Mouse (Mus musculus) midbrain, embryonic 12.5 days (tissue): ENCODE data around the gene Bbs4. TPM values are rescaled to one million over a fixed set of nuclear protein-coding genes. Genes with fewer than 3 reads are reported as not detected.
A peak's percentile ranks its signal among the peaks of the same experiment; 100 is the strongest.

Experiments
- ATAC-seq: fragments of 200-750 bp; cut with Nextera tagmentation; 2 replicates; pipeline ENCODE4 v1.8.0; 2017; ENCODE audit warnings: low read depth, moderate TSS enrichment, moderate library complexity; ENCODE audit not compliant: low FRiP score
- H3K27ac ChIP-seq: fragments of 300-500 bp; sonication (generic); replicated peaks from 2 replicates; pipeline ENCODE4 v1.5.1; 2016; ENCODE audit warnings: mild to moderate bottlenecking
- H3K27me3 ChIP-seq: fragments of 300-500 bp; sonication (generic); 2 replicates; pipeline ENCODE4 v1.6.1; 2016; ENCODE audit warnings: mild to moderate bottlenecking
- H3K36me3 ChIP-seq: fragments of 300-500 bp; sonication (generic); 2 replicates; pipeline ENCODE4 v1.6.1; 2016
- H3K4me1 ChIP-seq: fragments of 300-500 bp; sonication (generic); 2 replicates; pipeline ENCODE4 v1.6.1; 2016
- H3K4me2 ChIP-seq: fragments of 300-500 bp; sonication (generic); replicated peaks from 2 replicates; pipeline ENCODE4 v1.6.1; 2016; ENCODE audit warnings: mild to moderate bottlenecking, moderate library complexity
- H3K4me3 ChIP-seq: fragments of 300-500 bp; sonication (generic); 2 replicates; pipeline ENCODE4 v1.5.1; 2016; ENCODE audit warnings: mild to moderate bottlenecking
- H3K9ac ChIP-seq: fragments of 300-500 bp; sonication (generic); replicated peaks from 2 replicates; pipeline ENCODE4 v1.6.1; 2016; ENCODE audit warnings: mild to moderate bottlenecking, moderate library complexity
- H3K9me3 ChIP-seq: fragments of 300-500 bp; sonication (generic); 2 replicates; pipeline ENCODE4 v1.6.1; 2016; ENCODE audit warnings: mild to moderate bottlenecking
- WGBS: fragments of 180-500 bp; shearing (Covaris S2); methylation state at CpG from one replicate; pipeline ENCODE4 v1.1.7; 2016; 5-methylcytosine and 5-hydroxymethylcytosine counted together
- polyA plus RNA-seq: library from polyadenylated mRNA; unstranded; fragments of >200 nt; fragmentation: Nextera tagmentation; extraction: Ambion mirVana; gene quantifications from 2 replicates; pipeline ENCODE4 v1.2.1, GENCODE M21; 2016

Bbs4 gene
- polyA plus RNA-seq, 1 experiment from 2014 or later: 25.1 TPM

- no peaks in the 10 kb centered on the region for H3K36me3 ChIP-seq
- no peaks in the 10 kb centered on the region for H3K9me3 ChIP-seq
- WGBS: under 1% methylated on average over 58 of the region's 58 CpGs
- peaks cover 21% of the 10 kb centered on the region for H3K4me1 ChIP-seq
- peak; percentile 97 for ATAC-seq
- H3K4me3 ChIP-seq: peak within 1 kb of the TSS; percentile 91
- H3K9ac ChIP-seq: peak within 1 kb of the TSS; percentile 90
- H3K27me3 ChIP-seq: no peaks in the 10 kb centered on the region
- peak within 1 kb of the TSS; percentile 93 for H3K27ac ChIP-seq
- peak within 1 kb of the TSS; percentile 67 for H3K4me2 ChIP-seq
Observed at GRCm38 (mm10) chr9:59290957-59291687, 62.2 kb downstream of the Bbs4 start, which contains the start of gene Adpgk. Gene Adpgk (plus strand): TSS chr9:59291558.

- Histone ChIP-seq H3K36me3 (no peaks in the 10 kb centered on the region), H3K27me3 (no peaks in the 10 kb centered on the region), H3K4me3 (no peak overlapping the region), H3K9me3 (no peaks in the 10 kb centered on the region), H3K4me2 (no peak overlapping the region), H3K27ac (0 out of 2 replicates have a peak overlapping the region, but pooled peaks have one; percentile 25), H3K9ac (no peak overlapping the region), H3K4me1 (peaks cover 21% of the 10 kb centered on the region)
- ATAC-seq: no peak
- WGBS: 80% methylated on average over 6 of the region's 6 CpGs
Observed at GRCm38 (mm10) chr9:59289529-59290115, 63.7 kb downstream of the Bbs4 start.

GRCm38 (mm10) chr9:59288685-59289410 lies 64.5 kb downstream of the Bbs4 start:
- no peak for ATAC-seq
- Histone ChIP-seq H3K27ac (peak overlapping the region; percentile 25; the same call in 1 of the 2 replicates), H3K4me1 (peaks cover 21% of the 10 kb centered on the region), H3K9me3 (no peaks in the 10 kb centered on the region), H3K4me2 (no peak overlapping the region), H3K36me3 (no peaks in the 10 kb centered on the region), H3K27me3 (no peaks in the 10 kb centered on the region), H3K4me3 (no peak overlapping the region), H3K9ac (no peak overlapping the region)
- 69% methylated on average over 3 of the region's 3 CpGs for WGBS

- 81% methylated on average over 5 of the region's 5 CpGs for WGBS
- no peak overlapping the region for H3K27ac ChIP-seq
- no peak for ATAC-seq
- H3K4me3 ChIP-seq: no peak overlapping the region
- H3K9ac ChIP-seq: no peak overlapping the region
- H3K9me3 ChIP-seq: no peaks in the 10 kb centered on the region
- no peaks in the 10 kb centered on the region for H3K27me3 ChIP-seq
- H3K36me3 ChIP-seq: no peaks in the 10 kb centered on the region
- H3K4me2 ChIP-seq: no peak overlapping the region
- H3K4me1 ChIP-seq: peaks cover 20% of the 10 kb centered on the region
Observed at GRCm38 (mm10) chr9:59288058-59288457, 65.2 kb downstream of the Bbs4 start.

DNA sequence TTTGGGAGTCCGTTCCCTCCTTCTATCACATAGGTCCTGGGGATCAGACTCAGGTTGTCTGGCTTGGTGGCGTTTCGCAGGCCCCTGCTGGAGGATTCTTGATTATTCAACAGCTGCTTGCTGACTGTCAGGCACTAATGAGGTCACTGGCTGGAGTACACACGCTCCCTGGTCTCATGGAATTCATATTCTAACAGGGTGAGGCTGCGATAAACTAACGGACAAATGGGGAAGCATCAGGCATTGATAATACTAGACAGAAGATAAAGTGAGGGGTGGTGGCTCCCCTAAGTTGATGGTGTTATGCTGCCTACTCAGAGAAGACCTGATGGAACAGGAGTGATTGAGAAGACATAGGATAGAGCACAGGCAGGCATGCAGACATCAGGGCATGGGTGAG lies 67.7 kb downstream of the Bbs4 start:
- Histone ChIP-seq H3K36me3 (no peaks in the 10 kb centered on the region), H3K27ac (no peak overlapping the region), H3K27me3 (no peaks in the 10 kb centered on the region), H3K9me3 (no peaks in the 10 kb centered on the region), H3K4me3 (no peak overlapping the region), H3K9ac (no peak overlapping the region), H3K4me1 (peaks cover 13% of the 10 kb centered on the region), H3K4me2 (no peak overlapping the region)
- no peak for ATAC-seq
- 81% methylated on average over 6 of the region's 6 CpGs for WGBS

GRCm38 (mm10) chr9:59282683-59282986 lies 70.7 kb downstream of the Bbs4 start:
- H3K27ac ChIP-seq: no peak overlapping the region
- no peaks in the 10 kb centered on the region for H3K27me3 ChIP-seq
- H3K9me3 ChIP-seq: no peaks in the 10 kb centered on the region
- H3K4me3 ChIP-seq: no peak overlapping the region
- 0 out of 2 replicates have a peak, but pooled peaks cover 3% of the 10 kb centered on the region for H3K4me1 ChIP-seq
- H3K9ac ChIP-seq: no peak overlapping the region
- H3K4me2 ChIP-seq: peak overlapping the region; percentile 28
- WGBS: 61% methylated on average over 7 of the region's 7 CpGs
- no peaks in the 10 kb centered on the region for H3K36me3 ChIP-seq
- no peak for ATAC-seq

DNA sequence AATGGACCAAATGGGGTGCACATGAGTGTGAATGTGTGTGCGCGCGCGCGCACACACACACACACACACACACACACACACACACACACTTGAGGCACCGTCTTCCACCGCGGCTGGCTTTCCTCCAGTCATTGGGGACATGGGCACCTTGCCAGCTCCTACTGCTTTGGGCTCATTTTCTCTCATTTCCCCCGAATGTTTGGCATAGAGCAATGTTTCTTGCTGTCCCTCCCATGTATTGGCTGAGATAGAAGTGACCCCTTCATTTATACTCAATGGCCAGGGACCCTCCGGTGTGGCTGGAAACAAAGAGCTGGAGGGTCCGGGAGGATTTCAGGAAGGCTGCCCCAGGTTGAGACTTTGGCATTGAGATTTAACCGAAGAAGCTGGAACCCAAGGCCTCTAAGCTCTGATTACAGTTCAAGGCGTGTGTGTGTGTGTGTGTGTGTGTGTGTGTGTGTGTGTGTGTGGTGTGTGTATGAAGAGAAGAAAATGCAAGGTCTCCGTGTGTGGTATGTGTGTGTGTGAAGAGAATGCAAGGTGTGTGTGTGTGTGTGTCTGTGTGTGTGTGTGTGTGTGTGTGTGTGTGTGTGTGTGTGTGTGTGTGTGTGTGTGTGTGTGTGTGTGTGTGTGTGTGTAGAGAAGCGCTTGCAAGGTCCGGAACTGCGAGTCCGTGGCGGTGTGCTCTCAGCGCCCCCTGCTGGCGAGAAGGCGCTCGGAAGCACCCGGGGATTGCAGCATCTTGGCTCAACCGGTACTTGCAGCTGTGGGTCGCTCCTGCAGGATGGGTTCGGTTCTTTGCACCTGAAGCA lies 71.2 kb downstream of the Bbs4 start:
- WGBS: 56% methylated on average over 22 of the region's 27 CpGs
- Histone ChIP-seq H3K36me3 (no peaks in the 10 kb centered on the region), H3K27ac (no peak overlapping the region), H3K4me1 (0 out of 2 replicates have a peak, but pooled peaks cover 3% of the 10 kb centered on the region), H3K27me3 (no peaks in the 10 kb centered on the region), H3K4me3 (no peak overlapping the region), H3K9ac (no peak overlapping the region), H3K9me3 (no peaks in the 10 kb centered on the region), H3K4me2 (peak overlapping the region; percentile 28)
- ATAC-seq: peak; percentile 52; the same call in 1 of the 2 replicates

DNA sequence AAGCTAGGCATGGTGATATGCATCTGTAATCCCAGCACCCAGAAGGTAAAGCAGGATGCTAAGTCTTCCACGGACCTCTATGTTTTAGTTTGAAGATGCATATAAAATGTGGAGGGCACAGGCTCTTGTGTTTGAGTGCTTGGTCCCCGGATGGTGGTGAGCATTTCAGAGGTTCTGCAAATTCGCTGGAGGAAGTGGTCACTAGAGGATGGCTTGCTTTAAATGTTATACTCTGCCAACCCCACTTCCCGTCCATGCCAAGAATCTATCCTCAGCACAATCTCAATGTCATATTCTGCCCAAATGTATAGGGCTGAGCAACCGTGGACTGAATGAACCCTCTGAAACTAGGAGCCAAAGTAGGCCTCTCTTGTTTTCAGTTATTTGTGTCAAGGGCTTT lies 72.4 kb downstream of the Bbs4 start:
- Histone ChIP-seq H3K9me3 (no peaks in the 10 kb centered on the region), H3K27me3 (no peaks in the 10 kb centered on the region), H3K4me3 (no peak overlapping the region), H3K4me2 (no peak overlapping the region), H3K36me3 (no peaks in the 10 kb centered on the region), H3K4me1 (0 out of 2 replicates have a peak, but pooled peaks cover 3% of the 10 kb centered on the region), H3K27ac (no peak overlapping the region), H3K9ac (no peak overlapping the region)
- no peak for ATAC-seq
- WGBS: 92% methylated on average over 5 of the region's 5 CpGs

DNA sequence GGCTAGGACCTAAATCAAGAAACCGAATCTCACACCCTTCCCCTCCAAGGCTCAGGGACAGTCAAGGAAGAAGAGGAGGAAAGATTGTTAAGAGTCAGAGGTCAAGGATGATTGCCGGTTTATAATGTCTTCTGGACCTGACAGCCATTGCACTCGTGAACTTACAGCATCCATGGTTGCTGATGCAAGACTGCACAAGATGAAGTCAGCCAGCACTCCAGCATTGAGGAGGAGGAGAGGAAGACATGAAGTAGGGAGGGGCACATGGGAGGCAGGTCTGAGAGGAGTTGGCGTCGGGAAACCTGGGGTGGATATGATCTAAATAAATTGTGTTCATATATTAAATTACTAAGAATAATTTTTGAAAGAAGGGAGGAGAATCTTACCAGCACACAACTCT lies 74.6 kb downstream of the Bbs4 start:
- WGBS: 92% methylated on average over 5 of the region's 5 CpGs
- Histone ChIP-seq H3K9ac (no peak overlapping the region), H3K4me3 (no peak overlapping the region), H3K4me2 (no peak overlapping the region), H3K4me1 (0 out of 2 replicates have a peak, but pooled peaks cover 3% of the 10 kb centered on the region), H3K27me3 (no peaks in the 10 kb centered on the region), H3K27ac (no peak overlapping the region), H3K36me3 (no peaks in the 10 kb centered on the region), H3K9me3 (no peaks in the 10 kb centered on the region)
- no peak for ATAC-seq

DNA sequence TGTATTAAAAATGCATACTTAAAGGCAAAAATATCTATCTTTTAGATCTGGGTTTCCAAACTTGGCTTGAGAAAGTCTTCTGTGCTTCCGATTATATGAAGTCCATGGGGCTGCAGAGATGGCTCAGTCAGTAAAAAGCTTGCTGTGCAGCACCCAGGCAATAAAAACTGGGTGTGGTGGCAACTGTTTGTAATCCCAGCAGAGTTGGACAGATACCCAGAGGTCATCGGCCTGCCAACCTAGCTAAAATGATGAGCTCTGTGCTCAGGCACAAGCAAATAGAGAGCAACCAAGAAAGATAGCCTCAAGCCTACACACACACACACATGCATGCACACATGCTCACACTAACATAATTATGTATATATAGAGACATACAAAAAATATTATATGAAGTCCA lies 75.1 kb downstream of the Bbs4 start:
- no peaks in the 10 kb centered on the region for H3K36me3 ChIP-seq
- no peak overlapping the region for H3K27ac ChIP-seq
- H3K4me2 ChIP-seq: no peak overlapping the region
- no peaks in the 10 kb centered on the region for H3K9me3 ChIP-seq
- 97% methylated on average over 2 of the region's 2 CpGs for WGBS
- no peaks in the 10 kb centered on the region for H3K27me3 ChIP-seq
- H3K9ac ChIP-seq: no peak overlapping the region
- no peak for ATAC-seq
- H3K4me3 ChIP-seq: no peak overlapping the region
- H3K4me1 ChIP-seq: 0 out of 2 replicates have a peak, but pooled peaks cover 3% of the 10 kb centered on the region

DNA sequence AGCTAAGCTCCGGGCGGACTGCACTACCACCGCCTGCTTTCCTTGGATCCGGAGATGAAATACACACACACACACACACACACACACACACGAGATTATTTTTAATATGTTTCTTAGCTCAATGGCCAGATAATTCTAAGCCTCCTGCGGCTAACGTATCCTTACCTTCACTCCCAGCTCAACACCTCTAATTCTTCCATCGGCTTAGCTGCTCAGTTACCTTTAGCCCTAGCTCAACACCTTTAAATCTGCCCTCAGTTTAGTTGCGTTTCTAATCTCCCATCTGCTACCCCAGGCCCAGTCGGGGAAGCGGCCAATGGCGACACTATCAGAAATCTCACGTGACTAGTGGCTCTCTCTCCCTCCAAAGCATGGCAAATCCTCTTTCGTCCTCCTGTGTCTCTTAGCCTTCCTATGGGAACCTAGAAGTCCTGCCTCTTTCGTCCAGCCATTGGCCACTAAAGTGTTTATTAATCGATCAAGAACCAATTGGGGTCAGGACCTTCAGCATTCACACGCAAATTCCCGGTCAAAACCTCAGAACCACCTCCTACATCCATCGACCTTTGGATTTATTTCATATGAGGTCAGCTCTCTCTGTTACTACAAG lies 78.4 kb downstream of the Bbs4 start:
- no peaks in the 10 kb centered on the region for H3K27me3 ChIP-seq
- no peak overlapping the region for H3K27ac ChIP-seq
- H3K36me3 ChIP-seq: no peaks in the 10 kb centered on the region
- no peak for ATAC-seq
- H3K4me2 ChIP-seq: no peak overlapping the region
- no peak overlapping the region for H3K9ac ChIP-seq
- no peak overlapping the region for H3K4me3 ChIP-seq
- H3K9me3 ChIP-seq: no peaks in the 10 kb centered on the region
- no peaks in the 10 kb centered on the region for H3K4me1 ChIP-seq
- 82% methylated on average over 19 of the region's 19 CpGs for WGBS
